Mouse (Mus musculus) ES-E14 (cell line): ENCODE results near the gene Hsh2d. TPM values are rescaled to one million over a fixed set of nuclear protein-coding genes. Genes with fewer than 3 reads are reported as not detected.

Experiments used
- DNase-seq: peaks from one replicate; pipeline ENCODE4 v3.0.0-alpha.2; 2013; ENCODE audit warnings: low read depth, low spot score
- H3K27ac ChIP-seq: 2 replicates; pipeline ENCODE4 v1.5.1; 2012; ENCODE audit warnings: low read depth, mild to moderate bottlenecking, low read length, moderate library complexity, mixed read lengths; ENCODE audit not compliant: poor library complexity, insufficient read depth, severe bottlenecking
- H3K36me3 ChIP-seq: 2 replicates; pipeline ENCODE4 v1.6.1; 2012; ENCODE audit warnings: mild to moderate bottlenecking, low read length, moderate library complexity, mixed read lengths; ENCODE audit not compliant: control insufficient read depth, poor library complexity, insufficient read depth, severe bottlenecking
- H3K4me1 ChIP-seq, 2 experiments: fragments of 150-350 bp in 1 of 2; sonication (generic) in 1 of 2; 2 replicates each; pipeline ENCODE4 v1.6.1; 2012; ENCODE audit warnings: low read length in 2 of 2, mild to moderate bottlenecking in 1 of 2, mixed read lengths in 1 of 2; ENCODE audit not compliant: control insufficient read depth in 2 of 2, insufficient read depth in 2 of 2, poor library complexity in 1 of 2
- H3K4me3 ChIP-seq, 2 experiments: fragments of 150-350 bp in 1 of 2; sonication (generic) in 1 of 2; 2 replicates each; pipeline ENCODE4 v1.5.1; 2012; ENCODE audit warnings: low read length in 2 of 2, low read depth in 1 of 2, mild to moderate bottlenecking in 1 of 2, mixed read lengths in 1 of 2; ENCODE audit not compliant: insufficient read depth in 1 of 2, poor library complexity in 1 of 2, severe bottlenecking in 1 of 2
- H3K9ac ChIP-seq: 2 replicates; pipeline ENCODE4 v1.6.1; 2012; ENCODE audit warnings: low read depth, mild to moderate bottlenecking, low read length, mixed read lengths; ENCODE audit not compliant: poor library complexity, insufficient read depth, severe bottlenecking
- H3K9me3 ChIP-seq: fragments of 150-350 bp; sonication (generic); 2 replicates; pipeline ENCODE4 v1.6.1; 2012; ENCODE audit warnings: low read depth, mild to moderate bottlenecking, low read length; ENCODE audit not compliant: control insufficient read depth, insufficient read depth
- CHD2 ChIP-seq: IDR thresholded peaks from 2 replicates; pipeline ENCODE4 v1.6.1; 2014; ENCODE audit warnings: mild to moderate bottlenecking, low read depth, low read length, inconsistent platforms
- HCFC1 ChIP-seq: IDR thresholded peaks from 2 replicates; pipeline ENCODE4 v1.6.1; 2012; ENCODE audit warnings: low read length, inconsistent platforms, borderline replicate concordance; ENCODE audit not compliant: insufficient read depth
- MAFK ChIP-seq: IDR thresholded peaks from 2 replicates; pipeline ENCODE4 v1.6.1; 2014; ENCODE audit warnings: mild to moderate bottlenecking, low read depth, low read length, inconsistent platforms; ENCODE audit not compliant: insufficient read depth
- ZC3H11A ChIP-seq: IDR thresholded peaks from 2 replicates; pipeline ENCODE4 v1.6.1; 2012; ENCODE audit warnings: low read depth, mild to moderate bottlenecking, inconsistent platforms, low read length, borderline replicate concordance
- ZNF384 ChIP-seq: IDR thresholded peaks from 2 replicates; pipeline ENCODE4 v1.6.1; 2012; ENCODE audit warnings: low read depth, low read length, inconsistent platforms
- in situ Hi-C, 2 experiments: fragments of 600-800 bp; cut with MboI; formaldehyde crosslinking; loops; one replicate each; pipeline ENCODE4 v1.15.1; 2025; ENCODE audit warnings: low sequenced_read_pairs in 2 of 2, inconsistent platforms in 1 of 2; ENCODE audit not compliant: unreplicated experiment in 2 of 2
- total RNA-seq: library from RNA; depleted of rRNA; stranded (reverse); fragments of 300-350 nt; gene quantifications from 2 replicates; pipeline ENCODE4 v1.2.3, GENCODE M21; 2012; rRNA removed

Hsh2d gene
- total RNA-seq: 0.42 and 0.45 TPM in 2 replicates

- no peak within 1 kb of the TSS for H3K27ac ChIP-seq
- no peaks in the 10 kb centered on the region for H3K9me3 ChIP-seq
- H3K9ac ChIP-seq: no peak within 1 kb of the TSS
- H3K4me1 ChIP-seq: 0 out of 4 replicates have a peak, but pooled peaks cover 0 to 1% of the 10 kb centered on the region in 2 experiments
- no peak for TF ChIP-seq ZNF384
- no peak for TF ChIP-seq MAFK
- TF ChIP-seq HCFC1: no peak
- no peak for TF ChIP-seq CHD2
- no peak for TF ChIP-seq ZC3H11A
- in situ Hi-C loops: no loop called here
- no peak for DNase-seq
- H3K4me3 ChIP-seq: no peak within 1 kb of the TSS
- H3K36me3 ChIP-seq: no peaks in the 10 kb centered on the region
Observed at GRCm38 (mm10) chr8:72189417-72190214, at the start of gene Hsh2d. Gene Hsh2d, plus strand, starts transcription at chr8:72189638.

GRCm38 (mm10) chr8:72143256-72143824 lies 46.1 kb upstream of the Hsh2d start:
- in situ Hi-C loops: no loop called here
- TF ChIP-seq ZNF384 (no peak), CHD2 (no peak), HCFC1 (no peak), MAFK (no peak)
- H3K36me3 ChIP-seq: peaks cover 22% of the 10 kb centered on the region

GRCm38 (mm10) chr8:72144345-72144975 lies 45.0 kb upstream of the Hsh2d start:
- DNase-seq: no peak
- Histone ChIP-seq H3K4me3 (no peak overlapping the region), H3K4me1 (peaks cover 2 to 5% of the 10 kb centered on the region in 2 experiments; a peak in 1 of 4 replicates), H3K9ac (no peak overlapping the region), H3K27ac (no peak overlapping the region), H3K9me3 (no peaks in the 10 kb centered on the region), H3K36me3 (peaks cover 14% of the 10 kb centered on the region)
- TF ChIP-seq HCFC1: no peak
- no peak for TF ChIP-seq MAFK
- TF ChIP-seq ZC3H11A: no peak
- TF ChIP-seq CHD2: no peak
- no peak for TF ChIP-seq ZNF384
- in situ Hi-C loops: no loop called here

More at GRCm38 (mm10) chr8:72143256-72143824, 46.1 kb upstream of the Hsh2d start:
- H3K4me1 ChIP-seq: peaks cover 2 to 5% of the 10 kb centered on the region in 2 experiments; a peak in 1 of 4 replicates
- DNase-seq: no peak
- no peak overlapping the region for H3K4me3 ChIP-seq
- no peak overlapping the region for H3K27ac ChIP-seq
- no peak overlapping the region for H3K9ac ChIP-seq
- H3K9me3 ChIP-seq: no peaks in the 10 kb centered on the region

GRCm38 (mm10) chr8:72145511-72145910 lies 43.9 kb upstream of the Hsh2d start:
- Histone ChIP-seq H3K4me3 (no peak overlapping the region), H3K9me3 (no peaks in the 10 kb centered on the region), H3K4me1 (peaks cover 2 to 5% of the 10 kb centered on the region in 2 experiments; a peak in 2 of 4 replicates), H3K27ac (no peak overlapping the region), H3K36me3 (peaks cover 11% of the 10 kb centered on the region), H3K9ac (no peak overlapping the region)
- no peak for DNase-seq
- in situ Hi-C loops: no loop called here
- TF ChIP-seq ZNF384: no peak
- no peak for TF ChIP-seq HCFC1
- no peak for TF ChIP-seq MAFK
- no peak for TF ChIP-seq CHD2
- no peak for TF ChIP-seq ZC3H11A
